Mouse (Mus musculus) stomach, embryonic 14.5 days (tissue): ENCODE measurements around the gene Gbx1. TPM values are rescaled to one million over a fixed set of nuclear protein-coding genes. Genes with fewer than 3 reads are reported as not detected.
A peak's percentile ranks its signal among the peaks of the same experiment; 100 is the strongest.

Experiments
- ATAC-seq: fragments of 200-750 bp; cut with Nextera tagmentation; 2 replicates; pipeline ENCODE4 v1.8.0; 2017; ENCODE audit warnings: low read depth, moderate TSS enrichment; ENCODE audit not compliant: insufficient number of reproducible peaks, insufficient read depth, low FRiP score
- H3K27ac ChIP-seq: fragments of 300-500 bp; sonication (generic); 2 replicates; pipeline ENCODE4 v1.5.1; 2014; ENCODE audit warnings: mild to moderate bottlenecking, low read length, moderate library complexity, mixed read lengths
- H3K27me3 ChIP-seq: fragments of 300-500 bp; sonication (generic); 2 replicates; pipeline ENCODE4 v1.6.1; 2014; ENCODE audit warnings: low read length, control low read depth, mixed read lengths; ENCODE audit not compliant: control insufficient read depth, insufficient read depth
- H3K36me3 ChIP-seq: fragments of 300-500 bp; sonication (generic); 2 replicates; pipeline ENCODE4 v1.6.1; 2014; ENCODE audit warnings: mild to moderate bottlenecking, control low read depth, low read length, moderate library complexity, mixed read lengths; ENCODE audit not compliant: control insufficient read depth, insufficient read depth
- H3K4me1 ChIP-seq: fragments of 300-500 bp; sonication (generic); 2 replicates; pipeline ENCODE4 v1.6.1; 2014; ENCODE audit warnings: low read length, control low read depth, mixed read lengths; ENCODE audit not compliant: control insufficient read depth, insufficient read depth
- H3K4me2 ChIP-seq: fragments of 300-500 bp; sonication (generic); replicated peaks from 2 replicates; pipeline ENCODE4 v1.6.1; 2014; ENCODE audit warnings: low read depth, low read length, control low read depth
- H3K4me3 ChIP-seq: fragments of 300-500 bp; sonication (generic); 2 replicates; pipeline ENCODE4 v1.5.1; 2014; ENCODE audit warnings: low read depth, low read length, control low read depth
- H3K9ac ChIP-seq: fragments of 300-500 bp; sonication (generic); replicated peaks from 2 replicates; pipeline ENCODE4 v1.6.1; 2014; ENCODE audit warnings: low read depth, mild to moderate bottlenecking, control low read depth, low read length, moderate library complexity, mixed read lengths
- H3K9me3 ChIP-seq: fragments of 300-500 bp; sonication (generic); 2 replicates; pipeline ENCODE4 v1.6.1; 2016; ENCODE audit warnings: low read depth, low read length, control low read depth; ENCODE audit not compliant: control insufficient read depth
- WGBS: fragments of 180-500 bp; shearing (Covaris S2); extraction: QIAGEN DNeasy Blood & Tissue Kit; methylation state at CpG from one replicate; pipeline ENCODE4 v1.1.7; 2014; 5-methylcytosine and 5-hydroxymethylcytosine counted together
- polyA plus RNA-seq: library from polyadenylated mRNA; unstranded; fragments of >200 nt; fragmentation: Nextera tagmentation; extraction: Ambion mirVana; gene quantifications from 2 replicates; pipeline ENCODE4 v1.2.1, GENCODE M21; 2014

The Gbx1 gene
- polyA plus RNA-seq, 1 experiment from 2014 or later: not detected

GRCm38 (mm10) chr5:24542643-24543042, 15.6 kb upstream of the Gbx1 start:
- 81% methylated on average over 7 of the region's 7 CpGs for WGBS
- ATAC-seq: no peak
- Histone ChIP-seq H3K27ac (no peak overlapping the region), H3K27me3 (no peaks in the 10 kb centered on the region), H3K9me3 (no peaks in the 10 kb centered on the region), H3K4me1 (peaks cover 14% of the 10 kb centered on the region), H3K4me2 (no peak overlapping the region), H3K9ac (no peak overlapping the region), H3K4me3 (no peak overlapping the region), H3K36me3 (no peaks in the 10 kb centered on the region)

GRCm38 (mm10) chr5:24541144-24541569, 14.2 kb upstream of the Gbx1 start:
- ATAC-seq: no peak
- Histone ChIP-seq H3K4me1 (peaks cover 14% of the 10 kb centered on the region), H3K4me3 (no peak overlapping the region), H3K27ac (no peak overlapping the region), H3K4me2 (peak overlapping the region; percentile 38), H3K9ac (no peak overlapping the region), H3K36me3 (no peaks in the 10 kb centered on the region), H3K9me3 (no peaks in the 10 kb centered on the region), H3K27me3 (no peaks in the 10 kb centered on the region)
- WGBS: 10% methylated on average over 6 of the region's 6 CpGs

GRCm38 (mm10) chr5:24540387-24541143, 13.6 kb upstream of the Gbx1 start, which contains the start of gene Asb10:
Gene Asb10 (minus strand): TSS chr5:24540978.
- H3K27ac ChIP-seq: no peak within 1 kb of the TSS
- peaks cover 14% of the 10 kb centered on the region for H3K4me1 ChIP-seq
- no peak within 1 kb of the TSS for H3K9ac ChIP-seq
- H3K27me3 ChIP-seq: no peaks in the 10 kb centered on the region
- no peak within 1 kb of the TSS for H3K4me3 ChIP-seq
- peak; percentile 68; the same call in 1 of the 2 replicates for ATAC-seq
- WGBS: 19% methylated on average over 14 of the region's 14 CpGs
- H3K9me3 ChIP-seq: no peaks in the 10 kb centered on the region
- H3K36me3 ChIP-seq: no peaks in the 10 kb centered on the region
- peak within 1 kb of the TSS; percentile 38 for H3K4me2 ChIP-seq

GRCm38 (mm10) chr5:24539571-24540296, 12.7 kb upstream of the Gbx1 start:
- Histone ChIP-seq H3K4me2 (no peak overlapping the region), H3K27me3 (no peaks in the 10 kb centered on the region), H3K27ac (no peak overlapping the region), H3K4me1 (peaks cover 14% of the 10 kb centered on the region), H3K4me3 (no peak overlapping the region), H3K9ac (no peak overlapping the region), H3K36me3 (no peaks in the 10 kb centered on the region), H3K9me3 (no peaks in the 10 kb centered on the region)
- ATAC-seq: no peak
- WGBS: 83% methylated on average over 22 of the region's 22 CpGs

GRCm38 (mm10) chr5:24537618-24538017, 10.6 kb upstream of the Gbx1 start:
- Histone ChIP-seq H3K9ac (no peak overlapping the region), H3K4me1 (peaks cover 14% of the 10 kb centered on the region), H3K27me3 (no peaks in the 10 kb centered on the region), H3K4me2 (no peak overlapping the region), H3K27ac (no peak overlapping the region), H3K9me3 (no peaks in the 10 kb centered on the region), H3K4me3 (no peak overlapping the region), H3K36me3 (no peaks in the 10 kb centered on the region)
- WGBS: 66% methylated on average over 16 of the region's 16 CpGs
- no peak for ATAC-seq

- Histone ChIP-seq H3K4me3 (no peak overlapping the region), H3K9me3 (no peaks in the 10 kb centered on the region), H3K36me3 (no peaks in the 10 kb centered on the region), H3K27ac (no peak overlapping the region), H3K4me2 (no peak overlapping the region), H3K4me1 (peaks cover 14% of the 10 kb centered on the region), H3K9ac (no peak overlapping the region), H3K27me3 (no peaks in the 10 kb centered on the region)
- WGBS: 72% methylated on average over 5 of the region's 5 CpGs
- ATAC-seq: no peak
Measured at GRCm38 (mm10) chr5:24536511-24536910, 9.5 kb upstream of the Gbx1 start.

GRCm38 (mm10) chr5:24535731-24536130, 8.7 kb upstream of the Gbx1 start:
- H3K4me3 ChIP-seq: no peak overlapping the region

GRCm38 (mm10) chr5:24534292-24534691, 7.3 kb upstream of the Gbx1 start:
- Histone ChIP-seq H3K4me2 (no peak overlapping the region), H3K27ac (no peak overlapping the region), H3K9me3 (no peaks in the 10 kb centered on the region), H3K9ac (no peak overlapping the region), H3K4me3 (no peak overlapping the region), H3K36me3 (no peaks in the 10 kb centered on the region), H3K27me3 (peaks cover 6% of the 10 kb centered on the region), H3K4me1 (no peaks in the 10 kb centered on the region)
- 44% methylated on average over 5 of the region's 5 CpGs for WGBS
- no peak for ATAC-seq

More at GRCm38 (mm10) chr5:24535731-24536130, 8.7 kb upstream of the Gbx1 start:
- no peaks in the 10 kb centered on the region for H3K27me3 ChIP-seq
- H3K4me2 ChIP-seq: no peak overlapping the region
- no peak overlapping the region for H3K9ac ChIP-seq
- H3K9me3 ChIP-seq: no peaks in the 10 kb centered on the region
- peaks cover 6% of the 10 kb centered on the region for H3K4me1 ChIP-seq
- ATAC-seq: no peak
- no peak overlapping the region for H3K27ac ChIP-seq
- no peaks in the 10 kb centered on the region for H3K36me3 ChIP-seq
- WGBS: 85% methylated on average over 3 of the region's 3 CpGs
